In the genomic region with DNA sequence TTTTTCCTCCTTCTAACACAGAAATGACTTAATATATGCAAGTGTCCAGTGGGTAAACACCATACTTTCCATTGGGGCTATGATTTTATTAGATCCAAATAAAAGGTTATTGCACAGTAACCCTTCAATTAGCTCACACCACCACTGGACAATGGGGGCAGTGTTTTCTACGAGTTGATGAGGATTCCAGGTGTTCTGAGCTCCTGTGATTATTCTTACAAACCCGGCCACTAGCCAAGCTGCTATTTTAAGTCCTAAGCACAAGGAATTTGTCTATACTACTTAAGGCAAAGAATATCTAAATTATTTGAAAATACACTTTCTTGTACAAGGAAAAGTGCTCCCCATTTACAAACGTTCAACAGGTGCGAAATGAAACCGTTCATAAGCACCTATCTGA, we compare ENCODE assay signal across 22 mouse cellular contexts.
A peak's percentile ranks its signal among the peaks of the same experiment; 100 is the strongest.
DNase-seq lines count a peak whose midpoint lies in the region; ATAC-seq and TF ChIP-seq lines count a peak whose summit lies in the region.
"Had no signal": no experiment of that assay in that cellular context is flagged by ENCODE, and none has a peak within 500 bp of the region (broad histone marks: within the 10 kb centered on the region; RNA-seq: fewer than 3 reads in every experiment).

No protein-coding gene starts in this region.

- H3K9me3 ChIP-seq in heart, embryonic 11.5 days (replicated peaks; ENCODE audit: control insufficient read depth, low read length) = no peaks in the 10 kb centered on the region
- H3K9me3 ChIP-seq in limb, embryonic 10.5 days (replicated peaks) = no peaks in the 10 kb centered on the region
- H3K9me3 ChIP-seq in limb, embryonic 12.5 days = no peaks in the 10 kb centered on the region
- no peaks in the 10 kb centered on the region for H3K9me3 ChIP-seq in limb, embryonic 15.5 days
- H3K9me3 ChIP-seq in forebrain, embryonic 16.5 days (ENCODE audit: control insufficient read depth, low read length) = no peaks in the 10 kb centered on the region
- H3K9me3 ChIP-seq in midbrain, embryonic 16.5 days (replicated peaks; ENCODE audit: control insufficient read depth, low read length, poor library complexity, severe bottlenecking) = no peaks in the 10 kb centered on the region
- H3K9me3 ChIP-seq: forebrain, embryonic 10.5 days; forebrain, embryonic 13.5 days; hindbrain, embryonic 10.5 days; hindbrain, embryonic 13.5 days; intestine, embryonic 15.5 days had no signal

- no peak overlapping the region for H3K4me2 ChIP-seq in heart, embryonic 11.5 days
- no peak overlapping the region for H3K4me2 ChIP-seq in limb, embryonic 12.5 days
- no peak overlapping the region for H3K4me2 ChIP-seq in limb, embryonic 15.5 days
- no peak overlapping the region for H3K4me2 ChIP-seq in forebrain, embryonic 16.5 days (ENCODE audit: low read length)
- no peak overlapping the region for H3K4me2 ChIP-seq in midbrain, embryonic 16.5 days (ENCODE audit: low read length)
- H3K4me2 ChIP-seq: forebrain, embryonic 13.5 days; hindbrain, embryonic 13.5 days; intestine, embryonic 15.5 days had no signal

- H3K4me3 ChIP-seq in heart, adult 2 months = no peak overlapping the region
- H3K4me3 ChIP-seq in heart, embryonic 11.5 days (ENCODE audit: low read depth, low read length) = no peak overlapping the region
- H3K4me3 ChIP-seq in limb, embryonic 10.5 days = no peak overlapping the region
- no peak overlapping the region for H3K4me3 ChIP-seq in limb, embryonic 12.5 days (replicated peaks)
- H3K4me3 ChIP-seq in limb, embryonic 15.5 days = no peak overlapping the region
- H3K4me3 ChIP-seq in forebrain, embryonic 16.5 days (replicated peaks; ENCODE audit: low read length) = no peak overlapping the region
- H3K4me3 ChIP-seq in midbrain, embryonic 16.5 days (ENCODE audit: low read depth, low read length) = no peak overlapping the region
- H3K4me3 ChIP-seq: forebrain, embryonic 10.5 days; forebrain, embryonic 13.5 days; hindbrain, embryonic 10.5 days; hindbrain, embryonic 13.5 days; intestine, embryonic 15.5 days had no signal

- no peak overlapping the region for H3K27ac ChIP-seq in heart, adult 2 months
- no peak overlapping the region for H3K27ac ChIP-seq in heart, embryonic 11.5 days (ENCODE audit: low read depth, low read length)
- peak overlapping the region; percentile 76; the same call in 1 of the 2 replicates for H3K27ac ChIP-seq in limb, embryonic 10.5 days
- H3K27ac ChIP-seq in limb, embryonic 12.5 days = peak overlapping the region; percentile 70
- peak overlapping the region; percentile 8; the same call in 1 of the 2 replicates for H3K27ac ChIP-seq in limb, embryonic 15.5 days
- no peak overlapping the region for H3K27ac ChIP-seq in forebrain, embryonic 16.5 days (ENCODE audit: low read length)
- no peak overlapping the region for H3K27ac ChIP-seq in midbrain, embryonic 16.5 days (ENCODE audit: low read length)
- H3K27ac ChIP-seq: forebrain, embryonic 10.5 days; forebrain, embryonic 13.5 days; hindbrain, embryonic 10.5 days; hindbrain, embryonic 13.5 days; intestine, embryonic 15.5 days had no signal

- H3K79me2 ChIP-seq in heart, adult 2 months (replicated peaks; ENCODE audit: control insufficient read depth, insufficient read depth, low read length) = no peaks in the 10 kb centered on the region

- ATAC-seq in heart, embryonic 11.5 days (replicated peaks; ENCODE audit: insufficient number of reproducible peaks, low FRiP score, low TSS enrichment) = no peak
- ATAC-seq in limb, embryonic 12.5 days (ENCODE audit: insufficient number of reproducible peaks, insufficient read depth, low FRiP score, low TSS enrichment, low read depth) = peak; percentile 41; the same call in 1 of the 2 replicates
- ATAC-seq in limb, embryonic 15.5 days (ENCODE audit: insufficient number of reproducible peaks, low FRiP score, low TSS enrichment, low read depth) = no peak
- ATAC-seq in forebrain, embryonic 16.5 days = no peak
- no peak for ATAC-seq in cerebellum, adult (ENCODE audit: insufficient number of reproducible peaks, low FRiP score, low TSS enrichment)
- ATAC-seq in midbrain, embryonic 16.5 days = no peak
- ATAC-seq: CD4-positive, CD25-positive, alpha-beta regulatory T cell, adult 4 months; forebrain, embryonic 13.5 days; forebrain, postnatal 0 days; hindbrain, embryonic 16.5 days; intestine, embryonic 15.5 days had no signal

- H3K36me3 ChIP-seq in heart, adult 2 months (ENCODE audit: control insufficient read depth, insufficient read depth, low read length) = no peaks in the 10 kb centered on the region
- no peaks in the 10 kb centered on the region for H3K36me3 ChIP-seq in heart, embryonic 11.5 days (ENCODE audit: control insufficient read depth, insufficient read depth, low read length)
- no peaks in the 10 kb centered on the region for H3K36me3 ChIP-seq in limb, embryonic 10.5 days
- no peaks in the 10 kb centered on the region for H3K36me3 ChIP-seq in limb, embryonic 12.5 days
- H3K36me3 ChIP-seq in limb, embryonic 15.5 days = no peaks in the 10 kb centered on the region
- H3K36me3 ChIP-seq in forebrain, embryonic 16.5 days (ENCODE audit: control insufficient read depth, insufficient read depth) = no peaks in the 10 kb centered on the region
- no peaks in the 10 kb centered on the region for H3K36me3 ChIP-seq in midbrain, embryonic 16.5 days (ENCODE audit: control insufficient read depth, insufficient read depth, low read length)
- H3K36me3 ChIP-seq: forebrain, embryonic 10.5 days; hindbrain, embryonic 10.5 days; hindbrain, embryonic 13.5 days; intestine, embryonic 15.5 days had no signal

- 0 out of 2 replicates have a peak, but pooled peaks have one; percentile 5 for TF ChIP-seq CTCF in heart, adult 2 months (IDR thresholded peaks at IDR 0.05)

- TF ChIP-seq POLR2A in heart, adult 2 months (IDR thresholded peaks at IDR 0.05; ENCODE audit: insufficient read depth, low read depth, low read length) = no peak

- WGBS in heart, adult 2 months = 70% methylated on average over 5 of the region's 5 CpGs
- 74% methylated on average over 5 of the region's 5 CpGs for WGBS in heart, embryonic 11.5 days (ENCODE audit: insufficient replicate concordance)
- 78% methylated on average over 5 of the region's 5 CpGs for WGBS in limb, embryonic 10.5 days
- 47% methylated on average over 5 of the region's 5 CpGs for WGBS in limb, embryonic 12.5 days
- 38% methylated on average over 5 of the region's 5 CpGs for WGBS in limb, embryonic 15.5 days
- 79% methylated on average over 5 of the region's 5 CpGs for WGBS in forebrain, embryonic 16.5 days
- 91% methylated on average over 5 of the region's 5 CpGs for WGBS in midbrain, embryonic 16.5 days

- intact Hi-C loops in heart, adult 2 months (cut with DNase I) = no loop called here

- no peak overlapping the region for H3K9ac ChIP-seq in heart, adult 2 months (ENCODE audit: low read depth, low read length)
- no peak overlapping the region for H3K9ac ChIP-seq in heart, embryonic 11.5 days (ENCODE audit: low read depth, low read length)
- no peak overlapping the region for H3K9ac ChIP-seq in limb, embryonic 12.5 days (replicated peaks)
- H3K9ac ChIP-seq in limb, embryonic 15.5 days = no peak overlapping the region
- H3K9ac ChIP-seq in forebrain, embryonic 16.5 days (replicated peaks; ENCODE audit: low read depth, low read length) = no peak overlapping the region
- no peak overlapping the region for H3K9ac ChIP-seq in midbrain, embryonic 16.5 days (ENCODE audit: low read depth, low read length)
- H3K9ac ChIP-seq: forebrain, embryonic 13.5 days; forebrain, postnatal 0 days; hindbrain, embryonic 13.5 days; intestine, embryonic 15.5 days had no signal

- DNase-seq in heart, adult 2 months = no peak
- DNase-seq in limb, embryonic 10.5 days (ENCODE audit: low spot score) = no peak
- DNase-seq: adrenal gland, adult 2 months; adrenal gland, postnatal 14 days; cerebellum, adult 18-20 months; cerebellum, adult 9-10 months; embryo, embryonic 11 days; forebrain, postnatal 0 days; gastrocnemius, postnatal 25 days had no signal

- no peak for TF ChIP-seq EP300 in heart, adult 2 months (IDR thresholded peaks at IDR 0.05; ENCODE audit: insufficient read depth, low read depth, low read length)

- no peaks in the 10 kb centered on the region for H3K4me1 ChIP-seq in heart, adult 2 months (ENCODE audit: control insufficient read depth, insufficient read depth, low read length)
- H3K4me1 ChIP-seq in heart, embryonic 11.5 days (ENCODE audit: control insufficient read depth, insufficient read depth, low read length) = peaks cover 6% of the 10 kb centered on the region; the same call in 1 of the 2 replicates
- H3K4me1 ChIP-seq in limb, embryonic 10.5 days = peaks cover 44% of the 10 kb centered on the region
- H3K4me1 ChIP-seq in limb, embryonic 12.5 days (replicated peaks) = peaks cover 36% of the 10 kb centered on the region
- H3K4me1 ChIP-seq in limb, embryonic 15.5 days = peaks cover 26% of the 10 kb centered on the region
- H3K4me1 ChIP-seq in forebrain, embryonic 16.5 days (replicated peaks; ENCODE audit: control insufficient read depth, insufficient read depth, low read length) = peaks cover 14% of the 10 kb centered on the region
- peaks cover 6% of the 10 kb centered on the region for H3K4me1 ChIP-seq in midbrain, embryonic 16.5 days (ENCODE audit: control insufficient read depth, insufficient read depth, low read length)

- H3K27me3 ChIP-seq in heart, adult 2 months (ENCODE audit: control insufficient read depth, insufficient read depth, low read length) = no peaks in the 10 kb centered on the region
- H3K27me3 ChIP-seq in heart, embryonic 11.5 days (ENCODE audit: control insufficient read depth, insufficient read depth, low read length) = no peaks in the 10 kb centered on the region
- no peaks in the 10 kb centered on the region for H3K27me3 ChIP-seq in limb, embryonic 10.5 days (ENCODE audit: low read depth, poor library complexity, severe bottlenecking)
- H3K27me3 ChIP-seq in limb, embryonic 12.5 days = no peaks in the 10 kb centered on the region
- no peaks in the 10 kb centered on the region for H3K27me3 ChIP-seq in limb, embryonic 15.5 days
- H3K27me3 ChIP-seq in forebrain, embryonic 16.5 days (replicated peaks; ENCODE audit: control insufficient read depth, insufficient read depth, low read length) = no peaks in the 10 kb centered on the region
- no peaks in the 10 kb centered on the region for H3K27me3 ChIP-seq in midbrain, embryonic 16.5 days (ENCODE audit: control insufficient read depth, insufficient read depth, low read depth, low read length)
- H3K27me3 ChIP-seq: forebrain, embryonic 13.5 days; hindbrain, embryonic 13.5 days; intestine, embryonic 15.5 days had no signal

Comparison
In these comparisons a context has a peak if more than half of its experiments do, and no peak if none do; other contexts are left out.
1. H3K27ac ChIP-seq: peak in limb, embryonic 10.5 days (single experiment), limb, embryonic 12.5 days (single experiment) and limb, embryonic 15.5 days (single experiment); none in heart, adult 2 months (single experiment), heart, embryonic 11.5 days (single experiment), forebrain, embryonic 16.5 days (single experiment) and midbrain, embryonic 16.5 days (single experiment).